Mouse (Mus musculus): ENCODE measurements around the gene Gsdmc3.
"Not testable (repeated sequence)": the region's sequence is repeated elsewhere in the genome, so short reads cannot be mapped to it uniquely, and the experiment has no call there.

The Gsdmc3 gene

DNA sequence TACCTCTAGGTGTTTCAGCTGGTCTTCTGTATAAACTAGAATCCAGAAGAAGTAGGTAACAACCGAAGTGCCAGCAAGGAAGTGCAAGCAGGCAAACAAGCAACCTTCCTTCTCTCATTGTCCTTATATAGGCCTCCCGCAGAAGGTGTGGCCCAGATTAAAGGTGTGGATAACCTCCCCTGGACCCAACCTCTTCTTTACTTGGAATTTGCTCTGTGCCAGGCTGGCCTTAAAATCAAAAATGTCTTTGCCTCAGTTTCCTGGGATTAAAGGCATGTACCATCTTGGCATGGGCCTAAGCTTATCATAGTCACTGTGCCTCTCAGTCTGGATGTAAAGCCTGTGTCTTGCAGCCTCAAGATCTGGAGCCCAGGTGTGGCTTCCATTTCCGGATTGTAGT is at the start of gene Gsdmc3:
TSS of gene Gsdmc3 (minus strand) at position 101 of the 400 bp plus-strand sequence.
- DNase-seq (ENCODE audit: low spot score) = not testable (repeated sequence)

DNA sequence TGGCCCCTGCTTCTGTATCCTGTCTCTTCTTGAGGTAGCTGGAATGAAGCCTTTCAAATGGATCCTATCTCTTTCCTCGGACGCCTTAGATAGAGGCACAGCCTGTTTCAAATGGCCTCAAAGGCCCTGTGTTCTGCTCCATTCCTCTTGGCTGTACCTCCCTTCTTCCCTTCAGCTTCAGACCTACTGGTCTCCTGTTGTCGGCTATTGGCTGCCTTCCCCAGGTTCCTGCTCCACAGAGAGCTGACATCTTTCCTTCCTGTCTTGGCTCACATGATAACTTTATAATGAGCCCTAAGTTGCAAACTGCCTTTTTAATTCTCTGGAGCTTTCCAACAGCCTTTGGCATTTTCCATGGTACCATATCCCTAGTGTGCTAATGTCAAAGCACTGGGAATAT is 47.8 kb upstream of the Gsdmc3 start:
- DNase-seq (ENCODE audit: low spot score) = no peak

DNA sequence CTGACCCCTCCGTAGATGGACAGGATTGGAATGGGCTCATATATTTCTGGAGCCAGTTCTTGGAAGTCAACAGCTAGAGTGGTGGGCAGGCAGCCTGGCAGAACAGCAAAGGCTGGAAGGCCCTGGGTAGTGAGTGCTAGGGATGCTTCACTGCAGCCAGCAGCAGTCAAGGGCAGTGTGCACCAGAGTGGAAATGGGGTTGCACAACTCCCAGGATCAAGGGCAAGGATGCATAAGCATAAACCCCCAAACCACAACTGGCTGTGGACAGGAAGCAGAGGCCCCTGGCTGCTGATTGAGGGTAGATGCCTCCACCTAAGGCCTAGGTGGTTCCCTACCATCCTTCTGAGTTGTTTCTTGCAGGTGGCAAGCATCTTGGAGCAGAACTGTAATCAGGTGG is 46.1 kb upstream of the Gsdmc3 start:
- DNase-seq (ENCODE audit: low spot score) = no peak

DNA sequence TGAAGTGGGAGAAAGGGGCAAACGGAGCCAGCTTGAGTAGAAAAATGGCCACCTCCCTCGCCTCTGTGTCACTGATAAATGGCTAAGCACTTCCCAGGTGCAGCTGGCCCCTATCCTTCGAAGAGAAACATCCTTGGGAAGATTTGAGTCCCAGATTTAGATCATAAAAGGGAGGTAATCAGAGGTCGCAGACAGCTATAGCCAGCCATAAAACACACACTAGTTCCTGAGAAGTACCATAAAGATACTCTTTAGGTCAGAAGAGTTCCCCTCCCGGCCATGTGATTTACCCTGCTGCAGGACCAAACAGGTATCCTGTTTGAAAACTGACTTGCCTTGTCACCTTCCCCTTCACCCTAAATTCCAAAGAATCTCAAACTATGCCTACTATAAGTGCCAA is 43.3 kb upstream of the Gsdmc3 start:
- not testable (repeated sequence) for DNase-seq (ENCODE audit: low spot score)

DNA sequence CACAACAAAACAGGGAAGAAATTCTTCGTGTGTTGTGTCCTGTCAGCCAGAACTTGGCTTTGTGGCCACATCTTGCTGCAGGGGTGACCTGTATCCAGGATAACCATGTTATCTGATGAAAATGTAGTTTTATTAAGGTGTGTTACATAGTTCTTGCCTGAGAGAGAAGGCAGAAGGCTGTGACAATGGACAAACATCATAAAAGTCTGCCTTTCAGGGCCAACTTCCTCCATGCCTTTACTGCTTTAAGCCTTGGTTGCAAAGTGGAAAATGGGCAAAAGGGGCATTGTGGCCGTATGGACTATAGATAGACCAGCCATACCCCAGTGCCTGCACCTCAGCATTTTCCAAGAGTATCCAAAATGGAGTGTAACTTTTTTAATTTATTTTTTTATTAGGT is 41.4 kb upstream of the Gsdmc3 start:
- DNase-seq (ENCODE audit: low spot score) = not testable (repeated sequence)

DNA sequence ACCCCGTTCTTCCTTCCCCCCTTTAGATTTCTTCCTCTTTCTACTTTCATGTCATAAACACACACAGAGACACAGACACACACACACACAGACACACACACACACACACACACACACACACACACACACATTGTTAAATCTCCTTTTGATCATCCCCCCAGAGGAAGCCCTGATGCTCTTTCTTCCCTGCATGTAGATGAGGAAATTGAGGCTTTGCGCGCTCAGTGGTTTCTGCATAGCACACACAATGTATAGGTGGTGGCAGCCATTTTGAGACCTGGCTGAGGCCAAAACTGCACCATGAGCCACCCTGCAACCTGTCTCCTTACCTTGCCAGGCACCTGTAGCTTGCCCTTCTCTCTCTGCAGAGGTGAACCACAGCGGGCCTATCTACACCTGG is 38.2 kb upstream of the Gsdmc3 start:
- not testable (repeated sequence) for DNase-seq (ENCODE audit: low spot score)

DNA sequence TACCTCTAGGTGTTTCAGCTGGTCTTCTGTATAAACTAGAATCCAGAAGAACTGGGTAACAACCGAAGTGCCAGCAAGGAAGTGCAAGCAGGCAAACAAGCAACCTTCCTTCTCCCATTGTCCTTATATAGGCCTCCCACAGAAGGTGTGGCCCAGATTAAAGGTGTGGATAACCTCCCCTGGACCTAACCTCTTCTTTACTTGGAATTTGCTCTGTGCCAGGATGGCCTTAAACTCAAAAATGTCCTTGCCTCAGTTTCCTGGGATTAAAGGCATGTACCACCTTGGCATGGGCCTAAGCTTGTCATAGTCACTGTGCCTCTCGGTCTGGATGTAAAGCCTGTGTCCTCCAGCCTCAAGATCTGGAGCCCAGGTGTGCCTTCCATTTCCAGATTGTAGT is 33.8 kb upstream of the Gsdmc3 start, which contains the start of gene Gsdmc4:
TSS of gene Gsdmc4 (minus strand) at position 101 of the 400 bp plus-strand sequence.
- DNase-seq (ENCODE audit: low spot score) = not testable (repeated sequence)

DNA sequence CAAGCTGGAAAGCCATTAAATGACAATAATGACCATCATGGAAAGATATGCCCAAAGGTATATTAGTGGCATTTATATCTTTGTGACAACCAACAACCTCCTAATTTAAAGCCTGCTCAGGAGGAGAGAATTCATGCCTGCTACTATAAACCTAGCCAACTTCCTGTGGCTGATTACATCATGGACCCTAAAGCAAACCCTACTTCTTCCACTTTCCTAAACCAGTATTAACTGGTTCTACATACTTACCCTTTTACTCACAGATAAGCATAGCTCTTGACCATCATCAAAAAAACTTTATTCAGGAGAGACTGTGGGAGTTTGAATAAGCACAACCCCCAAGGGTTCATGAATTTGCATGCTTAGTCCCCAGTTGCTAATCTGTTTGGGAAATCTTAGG is 31.5 kb upstream of the Gsdmc3 start:
- not testable (repeated sequence) for DNase-seq (ENCODE audit: low spot score)

DNA sequence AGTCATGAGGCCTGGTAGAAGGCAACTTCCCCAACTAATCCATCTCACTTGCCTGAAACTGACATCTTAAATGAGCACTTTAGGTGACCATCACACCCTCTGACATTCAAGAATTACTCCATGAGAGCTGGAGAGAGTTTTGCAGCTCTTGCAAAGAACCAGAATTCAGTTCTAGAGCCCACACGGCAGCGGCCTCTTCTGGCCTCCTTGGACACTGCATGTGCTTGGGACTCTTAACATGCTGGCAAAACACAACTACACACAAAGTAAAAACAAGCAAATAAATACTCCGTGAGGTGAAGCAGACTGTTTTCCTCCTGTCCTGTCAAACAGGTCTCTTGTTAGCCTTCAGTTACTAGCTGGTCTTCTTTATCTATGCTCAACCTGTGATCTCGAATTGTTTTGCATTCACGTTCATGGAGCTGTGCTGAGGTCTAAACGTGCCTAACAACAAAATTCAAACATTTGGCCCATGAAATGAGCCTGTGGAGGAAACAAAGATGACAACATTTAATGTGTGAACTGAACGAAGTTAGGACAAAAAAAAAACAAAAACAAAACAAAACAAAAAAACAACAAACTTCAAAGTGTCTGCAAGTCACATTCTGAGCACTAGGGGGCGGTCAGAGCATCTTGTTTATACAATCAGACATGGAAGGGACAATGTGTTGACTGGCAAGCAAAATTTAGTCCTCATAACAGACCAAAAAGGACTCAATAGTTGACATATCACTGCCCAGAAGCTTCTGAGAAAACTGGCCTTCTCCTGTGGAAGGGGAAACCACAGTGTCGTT is 17.4 kb upstream of the Gsdmc3 start:
- peak; percentile 70 for DNase-seq (ENCODE audit: low spot score)

DNA sequence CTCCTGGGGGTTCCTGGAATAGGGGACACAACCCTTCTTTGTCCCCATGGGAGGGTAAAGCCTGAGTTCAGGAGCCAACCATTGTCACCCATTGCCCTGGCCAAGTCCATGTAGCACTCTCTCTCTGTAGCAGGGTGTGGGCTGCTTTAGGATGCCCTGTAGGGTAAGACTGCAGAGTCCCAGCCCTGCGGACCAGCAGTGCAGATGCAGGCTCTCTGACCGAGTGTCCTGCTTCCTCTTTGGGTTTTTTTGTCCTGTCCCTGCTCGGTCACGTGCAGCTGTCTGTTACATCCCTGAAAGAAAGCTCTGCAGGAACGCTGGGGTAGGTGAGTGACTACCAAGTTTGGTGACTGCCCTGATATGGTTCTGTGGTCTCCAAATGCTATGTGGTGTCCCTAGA is 10.1 kb upstream of the Gsdmc3 start:
- DNase-seq (ENCODE audit: low spot score) = not testable (repeated sequence)

DNA sequence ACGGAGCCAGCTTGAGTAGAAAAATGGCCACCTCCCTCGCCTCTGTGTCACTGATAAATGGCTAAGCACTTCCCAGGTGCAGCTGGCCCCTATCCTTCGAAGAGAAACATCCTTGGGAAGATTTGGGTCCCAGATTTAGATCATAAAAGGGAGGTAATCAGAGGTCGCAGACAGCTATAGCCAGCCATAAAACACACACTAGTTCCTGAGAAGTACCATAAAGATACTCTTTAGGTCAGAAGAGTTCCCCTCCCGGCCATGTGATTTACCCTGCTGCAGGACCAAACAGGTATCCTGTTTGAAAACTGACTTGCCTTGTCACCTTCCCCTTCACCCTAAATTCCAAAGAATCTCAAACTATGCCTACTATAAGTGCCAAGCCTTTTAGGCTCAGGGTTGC is 9.6 kb upstream of the Gsdmc3 start:
- not testable (repeated sequence) for DNase-seq (ENCODE audit: low spot score)

DNA sequence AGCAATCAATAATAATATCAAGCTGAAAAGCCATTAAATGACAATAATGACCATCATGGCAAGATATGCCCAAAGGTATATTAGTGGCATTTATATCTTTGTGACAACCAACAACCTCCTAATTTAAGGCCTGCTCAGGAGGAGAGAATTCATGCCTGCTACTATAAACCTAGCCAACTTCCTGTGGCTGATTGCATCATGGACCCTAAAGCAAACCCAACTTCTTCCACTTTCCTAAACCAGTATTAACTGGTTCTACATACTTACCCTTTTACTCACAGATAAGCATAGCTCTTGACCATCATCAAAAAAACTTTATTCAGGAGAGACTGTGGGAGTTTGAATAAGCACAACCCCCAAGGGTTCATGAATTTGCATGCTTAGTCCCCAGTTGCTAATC is 2.2 kb downstream of the Gsdmc3 start:
- not testable (repeated sequence) for DNase-seq (ENCODE audit: low spot score)

DNA sequence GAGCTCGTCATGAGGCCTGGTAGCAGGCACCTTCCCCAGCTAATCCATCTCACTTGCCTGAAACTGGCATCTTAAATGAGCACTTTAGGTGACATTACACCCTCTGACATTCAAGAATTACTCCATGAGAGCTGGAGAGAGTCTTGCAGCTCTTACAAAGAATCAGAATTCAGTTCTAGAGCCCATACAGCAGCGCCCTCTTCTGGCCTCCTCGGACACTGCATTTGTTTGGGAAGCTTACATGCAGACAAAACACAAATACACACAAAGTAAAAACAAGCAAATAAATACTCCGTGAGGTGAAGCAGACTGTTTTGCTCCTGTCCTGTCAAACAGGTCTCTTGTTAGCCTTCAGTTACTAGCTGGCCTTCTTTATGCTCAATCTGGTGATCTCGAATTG is 16.4 kb downstream of the Gsdmc3 start:
- not testable (repeated sequence) for DNase-seq (ENCODE audit: low spot score)

All from adipocyte (in vitro differentiated cells).